Mouse (Mus musculus): ENCODE results near the gene Cdiptos.

Cdiptos gene

GRCm38 (mm10) chr7:126965568-126965967 is 10.3 kb downstream of the Cdiptos start:
- DNase-seq: no peak

GRCm38 (mm10) chr7:126963548-126964286 is 12.2 kb downstream of the Cdiptos start:
- peak; percentile 31 to 74 for DNase-seq

- no peak for DNase-seq
Measured at GRCm38 (mm10) chr7:126961965-126962364, 13.9 kb downstream of the Cdiptos start.

- DNase-seq: no peak
Measured at GRCm38 (mm10) chr7:126961095-126961494, 14.8 kb downstream of the Cdiptos start.

- DNase-seq: no peak
Measured at GRCm38 (mm10) chr7:126959780-126960179, 16.1 kb downstream of the Cdiptos start.

GRCm38 (mm10) chr7:126955125-126955524 is 20.8 kb downstream of the Cdiptos start:
- no peak for DNase-seq

GRCm38 (mm10) chr7:126952646-126953045 is 23.3 kb downstream of the Cdiptos start:
- no peak for DNase-seq

GRCm38 (mm10) chr7:126951741-126952140 is 24.2 kb downstream of the Cdiptos start:
- DNase-seq: no peak

- no peak for DNase-seq
Measured at GRCm38 (mm10) chr7:126950647-126951615, 25.0 kb downstream of the Cdiptos start.

- peak; percentile 78 to 86 for DNase-seq
Measured at GRCm38 (mm10) chr7:126949793-126950646, 25.9 kb downstream of the Cdiptos start, which contains the start of gene Sez6l2. Gene Sez6l2 (plus strand): TSS chr7:126950563.

GRCm38 (mm10) chr7:126949403-126949792 is 26.5 kb downstream of the Cdiptos start, which contains the start of gene Asphd1:
Gene Asphd1 (minus strand): TSS chr7:126949582.
- DNase-seq: no peak

GRCm38 (mm10) chr7:126948626-126949025 is 27.3 kb downstream of the Cdiptos start:
- no peak for DNase-seq

GRCm38 (mm10) chr7:126946530-126946929 is 29.4 kb downstream of the Cdiptos start:
- peak in 1 of 2 experiments; percentile 41 for DNase-seq

GRCm38 (mm10) chr7:126941801-126942200 is 34.1 kb downstream of the Cdiptos start:
- DNase-seq: no peak

- DNase-seq: no peak
Measured at GRCm38 (mm10) chr7:126941171-126941570, 34.7 kb downstream of the Cdiptos start.

GRCm38 (mm10) chr7:126932652-126933051 is 43.2 kb downstream of the Cdiptos start:
- no peak for DNase-seq

- peak in 1 of 2 experiments; percentile 16 for DNase-seq
Measured at GRCm38 (mm10) chr7:126929046-126929445, 46.9 kb downstream of the Cdiptos start.

GRCm38 (mm10) chr7:126928384-126929037 is 47.4 kb downstream of the Cdiptos start, which contains the start of gene Kctd13:
Gene Kctd13 (plus strand): TSS chr7:126928879.
- peak; percentile 89 to 92 for DNase-seq

GRCm38 (mm10) chr7:126926299-126926698 is 49.6 kb downstream of the Cdiptos start:
- DNase-seq: no peak

GRCm38 (mm10) chr7:126923999-126924398 is 51.9 kb downstream of the Cdiptos start:
- no peak for DNase-seq

- peak; percentile 90 to 92 for DNase-seq
Measured at GRCm38 (mm10) chr7:126922624-126923060, 53.3 kb downstream of the Cdiptos start, which contains the start of gene Tmem219. Gene Tmem219 (minus strand): TSS chr7:126922917.
